Mouse (Mus musculus): ENCODE measurements around the gene Xpo6.

- no peak for TF ChIP-seq CTCF (IDR thresholded peaks at IDR 0.05; ENCODE audit: low read depth, low read length)
- TF ChIP-seq POLR2A (IDR thresholded peaks at IDR 0.05; ENCODE audit: extremely low read depth, insufficient read depth, low read length) = no peak
Observed at GRCm38 (mm10) chr7:126158238-126158637, 42.1 kb downstream of the Xpo6 start.
